Mouse (Mus musculus) fibroblast of lung, adult 2 months (primary cell): ENCODE results near the gene Rbm20.
"Not testable (repeated sequence)": the region's sequence is repeated elsewhere in the genome, so short reads cannot be mapped to it uniquely, and the experiment has no call there.

ENCODE experiments used
- DNase-seq: peaks from one replicate; pipeline ENCODE4 v3.0.0-alpha.2; 2011; ENCODE audit warnings: low read depth

Rbm20 gene

GRCm38 (mm10) chr19:53903507-53904321 is 226.6 kb downstream of the Rbm20 start:
- DNase-seq = no peak

- no peak for DNase-seq
Measured at GRCm38 (mm10) chr19:53904833-53905480, 227.9 kb downstream of the Rbm20 start.

- no peak for DNase-seq
Measured at GRCm38 (mm10) chr19:53906033-53906702, 229.1 kb downstream of the Rbm20 start.

- DNase-seq = not testable (repeated sequence)
Measured at GRCm38 (mm10) chr19:53906703-53907070, 229.6 kb downstream of the Rbm20 start.

- no peak for DNase-seq
Measured at GRCm38 (mm10) chr19:53914950-53915349, 237.8 kb downstream of the Rbm20 start.
